Mouse (Mus musculus) embryonic facial prominence, embryonic 15.5 days (tissue): ENCODE results near the gene Apoc4. TPM values are rescaled to one million over a fixed set of nuclear protein-coding genes. Genes with fewer than 3 reads are reported as not detected.

Experiments used
- ATAC-seq: fragments of 200-750 bp; cut with Nextera tagmentation; 2 replicates; pipeline ENCODE4 v1.8.0; 2017; ENCODE audit warnings: low read depth, moderate TSS enrichment; ENCODE audit not compliant: insufficient number of reproducible peaks, low FRiP score, low TSS enrichment
- H3K27ac ChIP-seq: fragments of 300-500 bp; sonication (generic); replicated peaks from 2 replicates; pipeline ENCODE4 v1.5.1; 2015; ENCODE audit warnings: mild to moderate bottlenecking, inconsistent platforms
- H3K27me3 ChIP-seq: fragments of 300-500 bp; sonication (generic); 2 replicates; pipeline ENCODE4 v1.6.1; 2015; ENCODE audit warnings: inconsistent platforms
- H3K36me3 ChIP-seq: fragments of 300-500 bp; sonication (generic); 2 replicates; pipeline ENCODE4 v1.6.1; 2015; ENCODE audit warnings: mild to moderate bottlenecking, inconsistent platforms
- H3K4me1 ChIP-seq: fragments of 300-500 bp; sonication (generic); 2 replicates; pipeline ENCODE4 v1.6.1; 2015; ENCODE audit warnings: inconsistent platforms
- H3K4me2 ChIP-seq: fragments of 300-500 bp; sonication (generic); replicated peaks from 2 replicates; pipeline ENCODE4 v1.6.1; 2015; ENCODE audit warnings: mild to moderate bottlenecking, inconsistent platforms
- H3K4me3 ChIP-seq: fragments of 300-500 bp; sonication (generic); replicated peaks from 2 replicates; pipeline ENCODE4 v1.5.1; 2015; ENCODE audit warnings: mild to moderate bottlenecking, inconsistent platforms
- H3K9ac ChIP-seq: fragments of 300-500 bp; sonication (generic); 2 replicates; pipeline ENCODE4 v1.6.1; 2015; ENCODE audit warnings: inconsistent platforms
- H3K9me3 ChIP-seq: fragments of 300-500 bp; sonication (generic); replicated peaks from 2 replicates; pipeline ENCODE4 v1.6.1; 2016; ENCODE audit warnings: inconsistent platforms
- WGBS: fragments of 180-500 bp; shearing (Covaris S2); methylation state at CpG from one replicate; pipeline ENCODE4 v1.1.7; 2015; 5-methylcytosine and 5-hydroxymethylcytosine counted together
- polyA plus RNA-seq: library from polyadenylated mRNA; unstranded; fragments of >200 nt; fragmentation: Nextera tagmentation; extraction: Ambion mirVana; gene quantifications from 2 replicates; pipeline ENCODE4 v1.2.1, GENCODE M21; 2015

The Apoc4 gene
- polyA plus RNA-seq, 1 experiment from 2014 or later, result 0.16 TPM

- Histone ChIP-seq H3K27me3 (no peaks in the 10 kb centered on the region), H3K9ac (no peak overlapping the region), H3K4me1 (no peaks in the 10 kb centered on the region), H3K4me3 (no peak overlapping the region), H3K27ac (no peak overlapping the region), H3K4me2 (no peak overlapping the region), H3K36me3 (peaks cover 78% of the 10 kb centered on the region), H3K9me3 (no peaks in the 10 kb centered on the region)
- WGBS, result 87% methylated on average over 6 of the region's 6 CpGs
- no peak for ATAC-seq
Measured at GRCm38 (mm10) chr7:19651063-19651786, 30.1 kb downstream of the Apoc4 start.

GRCm38 (mm10) chr7:19641223-19641622, 40.1 kb downstream of the Apoc4 start:
- WGBS, result 95% methylated on average over 4 of the region's 4 CpGs
- H3K4me1 ChIP-seq, result no peaks in the 10 kb centered on the region
- H3K36me3 ChIP-seq, result peaks cover 97% of the 10 kb centered on the region
- H3K4me3 ChIP-seq, result no peak overlapping the region
- H3K27me3 ChIP-seq, result no peaks in the 10 kb centered on the region
- no peak overlapping the region for H3K27ac ChIP-seq
- no peak overlapping the region for H3K9ac ChIP-seq
- H3K9me3 ChIP-seq, result no peaks in the 10 kb centered on the region
- no peak overlapping the region for H3K4me2 ChIP-seq
- no peak for ATAC-seq

- WGBS, result 88% methylated on average over 11 of the region's 11 CpGs
- Histone ChIP-seq H3K9ac (no peak overlapping the region), H3K27me3 (no peaks in the 10 kb centered on the region), H3K4me2 (no peak overlapping the region), H3K4me3 (no peak overlapping the region), H3K4me1 (no peaks in the 10 kb centered on the region), H3K9me3 (no peaks in the 10 kb centered on the region), H3K27ac (no peak overlapping the region), H3K36me3 (peaks cover 88% of the 10 kb centered on the region)
- ATAC-seq, result no peak
Measured at GRCm38 (mm10) chr7:19635074-19635827, 46.0 kb downstream of the Apoc4 start.

- ATAC-seq, result no peak
- no peaks in the 10 kb centered on the region for H3K27me3 ChIP-seq
- no peak overlapping the region for H3K9ac ChIP-seq
- H3K4me1 ChIP-seq, result peaks cover 2% of the 10 kb centered on the region; the same call in 1 of the 2 replicates
- no peak overlapping the region for H3K27ac ChIP-seq
- no peaks in the 10 kb centered on the region for H3K9me3 ChIP-seq
- H3K4me2 ChIP-seq, result no peak overlapping the region
- WGBS, result 100% methylated on average over 2 of the region's 2 CpGs
- H3K4me3 ChIP-seq, result no peak overlapping the region
- peaks cover 82% of the 10 kb centered on the region for H3K36me3 ChIP-seq
Measured at GRCm38 (mm10) chr7:19634591-19634990, 46.7 kb downstream of the Apoc4 start.

GRCm38 (mm10) chr7:19633855-19634254, 47.4 kb downstream of the Apoc4 start:
- H3K9ac ChIP-seq, result no peak overlapping the region
- ATAC-seq, result no peak
- no peak overlapping the region for H3K4me3 ChIP-seq
- H3K27me3 ChIP-seq, result no peaks in the 10 kb centered on the region
- peaks cover 5% of the 10 kb centered on the region; the same call in 1 of the 2 replicates for H3K4me1 ChIP-seq
- H3K4me2 ChIP-seq, result no peak overlapping the region
- peaks cover 74% of the 10 kb centered on the region for H3K36me3 ChIP-seq
- H3K27ac ChIP-seq, result no peak overlapping the region
- 93% methylated on average over 15 of the region's 15 CpGs for WGBS
- H3K9me3 ChIP-seq, result no peaks in the 10 kb centered on the region

- Histone ChIP-seq H3K27ac (no peak overlapping the region), H3K4me2 (no peak overlapping the region), H3K36me3 (peaks cover 68% of the 10 kb centered on the region), H3K27me3 (no peaks in the 10 kb centered on the region), H3K4me3 (no peak overlapping the region), H3K9ac (no peak overlapping the region), H3K9me3 (no peaks in the 10 kb centered on the region), H3K4me1 (peaks cover 5% of the 10 kb centered on the region; the same call in 1 of the 2 replicates)
- WGBS, result 87% methylated on average over 17 of the region's 17 CpGs
- ATAC-seq, result no peak
Measured at GRCm38 (mm10) chr7:19633197-19633596, 48.1 kb downstream of the Apoc4 start.

GRCm38 (mm10) chr7:19632720-19633119, 48.6 kb downstream of the Apoc4 start:
- Histone ChIP-seq H3K4me2 (no peak overlapping the region), H3K4me1 (peaks cover 5% of the 10 kb centered on the region; the same call in 1 of the 2 replicates), H3K27me3 (no peaks in the 10 kb centered on the region), H3K9ac (no peak overlapping the region), H3K36me3 (peaks cover 63% of the 10 kb centered on the region), H3K4me3 (no peak overlapping the region), H3K27ac (no peak overlapping the region), H3K9me3 (no peaks in the 10 kb centered on the region)
- ATAC-seq, result no peak

GRCm38 (mm10) chr7:19632275-19632674, 49.0 kb downstream of the Apoc4 start:
- no peak overlapping the region for H3K27ac ChIP-seq
- H3K9ac ChIP-seq, result no peak overlapping the region
- peaks cover 58% of the 10 kb centered on the region for H3K36me3 ChIP-seq
- no peak overlapping the region for H3K4me3 ChIP-seq
- H3K4me1 ChIP-seq, result peaks cover 5% of the 10 kb centered on the region; the same call in 1 of the 2 replicates
- H3K9me3 ChIP-seq, result no peaks in the 10 kb centered on the region
- no peaks in the 10 kb centered on the region for H3K27me3 ChIP-seq
- no peak for ATAC-seq
- H3K4me2 ChIP-seq, result no peak overlapping the region

GRCm38 (mm10) chr7:19629361-19629734, 51.9 kb downstream of the Apoc4 start, which contains the start of gene Relb:
Gene Relb, minus strand, starts transcription at chr7:19629438.
- WGBS, result under 1% methylated on average over 41 of the region's 41 CpGs
- Histone ChIP-seq H3K36me3 (peaks cover 29% of the 10 kb centered on the region), H3K27me3 (no peaks in the 10 kb centered on the region), H3K27ac (peak within 1 kb of the TSS; percentile 88), H3K4me2 (peak within 1 kb of the TSS; percentile 96), H3K4me3 (peak within 1 kb of the TSS; percentile 71), H3K4me1 (peaks cover 5% of the 10 kb centered on the region; the same call in 1 of the 2 replicates), H3K9ac (peak within 1 kb of the TSS; percentile 55), H3K9me3 (no peaks in the 10 kb centered on the region)
- ATAC-seq, result peak; percentile 69

GRCm38 (mm10) chr7:19628536-19629360, 52.5 kb downstream of the Apoc4 start:
- peak overlapping the region; percentile 88 for H3K27ac ChIP-seq
- peaks cover 5% of the 10 kb centered on the region; the same call in 1 of the 2 replicates for H3K4me1 ChIP-seq
- ATAC-seq, result peak; percentile 88
- peak overlapping the region; percentile 71 for H3K4me3 ChIP-seq
- peaks cover 23% of the 10 kb centered on the region for H3K36me3 ChIP-seq
- H3K4me2 ChIP-seq, result peak overlapping the region; percentile 96
- H3K9me3 ChIP-seq, result no peaks in the 10 kb centered on the region
- H3K27me3 ChIP-seq, result no peaks in the 10 kb centered on the region
- WGBS, result 1% methylated on average over 57 of the region's 57 CpGs
- peak overlapping the region; percentile 55 for H3K9ac ChIP-seq

- peaks cover 5% of the 10 kb centered on the region; the same call in 1 of the 2 replicates for H3K4me1 ChIP-seq
- no peak for ATAC-seq
- peak overlapping the region; percentile 71 for H3K4me3 ChIP-seq
- WGBS, result 15% methylated on average over 17 of the region's 17 CpGs
- no peak overlapping the region for H3K9ac ChIP-seq
- no peaks in the 10 kb centered on the region for H3K9me3 ChIP-seq
- no peaks in the 10 kb centered on the region for H3K27me3 ChIP-seq
- H3K4me2 ChIP-seq, result peak overlapping the region; percentile 96
- peaks cover 17% of the 10 kb centered on the region for H3K36me3 ChIP-seq
- H3K27ac ChIP-seq, result peak overlapping the region; percentile 88
Measured at GRCm38 (mm10) chr7:19628192-19628535, 53.1 kb downstream of the Apoc4 start.
